Mouse (Mus musculus): Measurements from ENCODE around the gene Masp2. TPM values are rescaled to one million over a fixed set of nuclear protein-coding genes. Genes with fewer than 3 reads are reported as not detected.

The Masp2 gene
- polyA plus RNA-seq, 1 experiment from 2014 or later: 0.16 TPM

DNA sequence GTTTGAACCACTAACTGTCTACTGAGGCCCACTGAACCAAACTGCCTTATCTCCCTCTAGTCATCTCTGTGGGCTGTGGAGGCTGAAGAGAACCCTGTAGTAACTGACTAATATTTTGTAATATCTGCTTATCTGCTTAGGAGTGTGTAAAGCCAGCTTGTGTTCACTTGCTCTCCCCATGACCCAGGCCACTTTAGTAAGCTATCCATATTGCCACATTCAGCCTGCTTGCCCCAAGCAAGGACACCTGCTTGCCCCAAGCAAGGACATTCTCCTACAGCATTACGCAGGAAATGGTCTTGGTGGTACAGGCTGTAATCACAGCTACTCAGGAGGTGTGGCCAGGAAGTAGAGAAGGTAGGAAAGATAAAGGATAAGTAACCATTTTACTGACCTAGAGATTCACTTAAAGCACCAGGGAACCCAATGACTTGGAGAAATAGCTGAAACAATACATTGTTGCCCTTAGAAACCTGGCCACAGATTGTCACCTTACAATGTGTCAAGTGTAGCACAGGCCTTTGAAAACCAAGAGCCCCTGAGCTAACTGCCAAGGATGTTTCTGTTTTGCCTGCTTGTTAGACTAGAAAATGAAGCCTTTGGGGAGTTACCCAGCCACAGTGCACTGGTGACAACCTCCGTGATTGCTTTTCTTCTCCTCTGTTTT is 31.2 kb downstream of the Masp2 start:
- Histone ChIP-seq H3K9ac (ENCODE audit: low read length) (no peak overlapping the region), H3K27ac (replicated peaks; ENCODE audit: low read depth, low read length) (no peak overlapping the region), H3K4me3 (ENCODE audit: low read depth, low read length) (no peak overlapping the region), H3K9me3 (ENCODE audit: control insufficient read depth, low read length) (no peaks in the 10 kb centered on the region), H3K4me1 (ENCODE audit: control insufficient read depth, insufficient read depth, low read length) (no peaks in the 10 kb centered on the region), H3K36me3 (ENCODE audit: control insufficient read depth, insufficient read depth, low read length) (no peaks in the 10 kb centered on the region), H3K4me2 (ENCODE audit: low read depth, severe bottlenecking) (no peak overlapping the region), H3K27me3 (ENCODE audit: control insufficient read depth, insufficient read depth, low read length) (no peaks in the 10 kb centered on the region)
- no peak for DNase-seq (ENCODE audit: low spot score)
- no peak for ATAC-seq (ENCODE audit: insufficient number of reproducible peaks, low FRiP score, low TSS enrichment, low read depth)
- 69% methylated on average over 2 of the region's 2 CpGs for WGBS

DNA sequence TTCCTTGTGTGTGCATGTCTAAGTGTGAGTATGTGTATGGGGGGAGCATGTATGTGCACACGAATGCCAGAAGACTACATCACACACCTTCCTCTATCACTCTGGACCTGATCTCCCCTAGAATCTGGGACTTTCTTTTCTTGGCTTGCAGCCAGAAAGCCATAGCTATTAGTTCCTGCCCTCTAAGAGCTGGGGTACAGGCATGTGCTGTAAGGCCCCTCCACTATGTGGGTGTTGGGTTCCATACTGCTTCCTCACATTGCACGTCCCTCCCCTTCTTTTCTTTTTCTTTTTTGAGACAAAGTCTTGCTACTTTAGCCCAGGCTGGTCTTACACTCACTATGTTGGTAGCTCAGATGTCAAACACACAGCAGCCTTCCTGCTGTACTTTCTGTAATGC is 33.0 kb downstream of the Masp2 start:
- Histone ChIP-seq H3K9ac (ENCODE audit: low read length) (no peak overlapping the region), H3K9me3 (ENCODE audit: control insufficient read depth, low read length) (no peaks in the 10 kb centered on the region), H3K4me2 (ENCODE audit: low read depth, severe bottlenecking) (no peak overlapping the region), H3K4me1 (ENCODE audit: control insufficient read depth, insufficient read depth, low read length) (no peaks in the 10 kb centered on the region), H3K36me3 (ENCODE audit: control insufficient read depth, insufficient read depth, low read length) (no peaks in the 10 kb centered on the region), H3K27me3 (ENCODE audit: control insufficient read depth, insufficient read depth, low read length) (no peaks in the 10 kb centered on the region), H3K27ac (replicated peaks; ENCODE audit: low read depth, low read length) (no peak overlapping the region), H3K4me3 (ENCODE audit: low read depth, low read length) (no peak overlapping the region)
- DNase-seq (ENCODE audit: low spot score) (no peak), ATAC-seq (ENCODE audit: insufficient number of reproducible peaks, low FRiP score, low TSS enrichment, low read depth) (no peak)
- 85% methylated on average over 2 of the region's 2 CpGs for WGBS

- 51% methylated on average over 9 of the region's 9 CpGs for WGBS
- no peak overlapping the region for H3K27ac ChIP-seq (replicated peaks; ENCODE audit: low read depth, low read length)
- H3K27me3 ChIP-seq (ENCODE audit: control insufficient read depth, insufficient read depth, low read length): no peaks in the 10 kb centered on the region
- H3K36me3 ChIP-seq (ENCODE audit: control insufficient read depth, insufficient read depth, low read length): no peaks in the 10 kb centered on the region
- no peak overlapping the region for H3K9ac ChIP-seq (ENCODE audit: low read length)
- H3K4me2 ChIP-seq (ENCODE audit: low read depth, severe bottlenecking): no peak overlapping the region
- H3K4me1 ChIP-seq (ENCODE audit: control insufficient read depth, insufficient read depth, low read length): no peaks in the 10 kb centered on the region
- no peaks in the 10 kb centered on the region for H3K9me3 ChIP-seq (ENCODE audit: control insufficient read depth, low read length)
- H3K4me3 ChIP-seq (ENCODE audit: low read depth, low read length): no peak overlapping the region
- ATAC-seq (ENCODE audit: insufficient number of reproducible peaks, low FRiP score, low TSS enrichment, low read depth): no peak
- no peak for DNase-seq (ENCODE audit: low spot score)
Observed at GRCm38 (mm10) chr4:148638302-148638701, 35.9 kb downstream of the Masp2 start.

DNA sequence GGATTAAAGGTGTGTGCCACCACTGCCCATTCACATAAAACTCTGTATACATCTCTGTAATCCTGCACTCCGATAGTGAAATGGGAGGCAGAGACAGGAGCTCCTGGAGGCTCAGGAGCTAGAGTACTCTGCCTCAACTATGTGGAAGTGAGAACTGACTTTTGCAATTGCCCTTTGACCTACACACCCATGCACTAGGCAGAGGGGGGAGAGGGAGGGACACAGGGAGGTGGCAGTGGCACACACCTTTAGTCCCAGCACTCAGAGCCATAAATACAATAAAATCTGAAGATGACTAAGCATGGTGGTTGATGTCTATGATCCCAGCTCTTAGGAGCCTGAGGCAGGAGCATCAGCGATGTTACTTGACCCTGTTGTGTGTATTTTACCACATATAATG is 37.1 kb downstream of the Masp2 start:
- Histone ChIP-seq H3K27ac (replicated peaks; ENCODE audit: low read depth, low read length) (no peak overlapping the region), H3K9me3 (ENCODE audit: control insufficient read depth, low read length) (no peaks in the 10 kb centered on the region), H3K27me3 (ENCODE audit: control insufficient read depth, insufficient read depth, low read length) (no peaks in the 10 kb centered on the region), H3K4me3 (ENCODE audit: low read depth, low read length) (no peak overlapping the region), H3K36me3 (ENCODE audit: control insufficient read depth, insufficient read depth, low read length) (no peaks in the 10 kb centered on the region), H3K9ac (ENCODE audit: low read length) (no peak overlapping the region), H3K4me1 (ENCODE audit: control insufficient read depth, insufficient read depth, low read length) (no peaks in the 10 kb centered on the region), H3K4me2 (ENCODE audit: low read depth, severe bottlenecking) (no peak overlapping the region)
- ATAC-seq (ENCODE audit: insufficient number of reproducible peaks, low FRiP score, low TSS enrichment, low read depth) (no peak), DNase-seq (ENCODE audit: low spot score) (no peak)
- WGBS: 82% methylated on average over 2 of the region's 2 CpGs

GRCm38 (mm10) chr4:148641121-148641520 is 38.8 kb downstream of the Masp2 start:
- H3K4me3 ChIP-seq (ENCODE audit: low read depth, low read length): no peak overlapping the region
- WGBS: 81% methylated on average over 5 of the region's 5 CpGs
- no peak for DNase-seq (ENCODE audit: low spot score)
- H3K9ac ChIP-seq (ENCODE audit: low read length): no peak overlapping the region
- H3K36me3 ChIP-seq (ENCODE audit: control insufficient read depth, insufficient read depth, low read length): no peaks in the 10 kb centered on the region
- no peak for ATAC-seq (ENCODE audit: insufficient number of reproducible peaks, low FRiP score, low TSS enrichment, low read depth)
- no peak overlapping the region for H3K4me2 ChIP-seq (ENCODE audit: low read depth, severe bottlenecking)
- no peaks in the 10 kb centered on the region for H3K27me3 ChIP-seq (ENCODE audit: control insufficient read depth, insufficient read depth, low read length)
- H3K9me3 ChIP-seq (ENCODE audit: control insufficient read depth, low read length): no peaks in the 10 kb centered on the region
- no peak overlapping the region for H3K27ac ChIP-seq (replicated peaks; ENCODE audit: low read depth, low read length)
- no peaks in the 10 kb centered on the region for H3K4me1 ChIP-seq (ENCODE audit: control insufficient read depth, insufficient read depth, low read length)

DNA sequence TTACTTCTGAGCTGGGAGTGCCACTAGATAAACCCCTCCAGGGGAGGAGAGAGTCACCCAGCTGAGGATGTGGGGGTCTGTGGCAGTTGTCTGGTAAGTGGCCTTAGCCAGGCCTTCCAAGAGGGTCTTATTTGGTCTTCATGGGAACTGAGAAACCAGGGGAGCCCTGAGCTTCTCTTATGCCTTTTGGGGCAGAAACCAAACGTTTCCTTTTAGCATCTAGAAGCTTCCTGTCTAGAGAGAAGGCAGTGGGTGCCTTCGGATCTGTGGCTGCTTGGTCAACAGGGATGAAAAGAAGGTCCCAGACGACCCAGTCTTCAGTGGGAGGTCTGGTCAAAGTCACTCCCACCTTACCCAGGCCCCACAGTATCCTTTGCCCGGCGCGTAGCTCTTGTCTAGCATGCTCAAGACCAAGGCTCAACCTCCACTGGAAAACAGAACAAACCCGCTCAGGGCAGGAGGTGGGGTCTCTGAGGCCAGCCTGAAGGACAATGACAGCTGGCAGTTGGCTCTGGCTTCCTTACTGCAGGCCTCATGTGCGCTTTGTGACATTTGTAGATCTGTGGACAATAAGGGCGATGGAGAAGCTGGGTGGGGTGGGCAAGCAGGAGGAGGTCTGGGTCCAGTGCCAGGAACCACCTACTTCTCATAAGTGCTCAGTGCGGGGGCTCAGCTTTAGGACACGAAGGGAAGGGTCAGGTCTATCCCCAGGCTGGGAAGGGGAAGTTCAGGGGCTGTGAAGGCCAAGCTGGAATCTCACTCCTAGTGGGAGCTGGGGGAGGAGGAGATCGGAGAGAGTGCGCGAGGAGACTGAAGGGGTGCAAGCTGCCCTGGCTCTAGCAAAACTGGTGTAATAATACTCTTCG is 41.2 kb downstream of the Masp2 start, which contains the start of gene Gm572:
Gm572 (plus strand) TSS at position 27 of the 866 bp plus-strand sequence.
- H3K4me3 ChIP-seq (ENCODE audit: low read depth, low read length): no peak within 1 kb of the TSS
- no peak for DNase-seq (ENCODE audit: low spot score)

DNA sequence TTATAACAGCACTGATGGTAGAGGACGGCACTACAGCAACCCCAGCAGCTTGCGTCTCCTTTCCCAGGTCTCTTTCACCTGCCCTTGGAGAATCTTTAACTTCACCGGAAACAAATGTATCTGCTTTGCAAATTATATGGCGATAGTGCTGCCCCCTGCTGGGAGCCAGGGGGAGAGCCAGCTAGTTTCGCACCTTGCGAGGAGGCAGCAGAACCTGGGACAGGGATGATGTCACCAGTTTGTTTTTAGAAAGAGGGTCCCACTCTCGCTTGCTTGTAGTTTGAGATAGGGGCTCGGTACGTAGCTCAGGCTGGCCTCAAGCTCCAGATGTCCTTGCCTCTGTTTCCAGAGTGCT is 41.8 kb downstream of the Masp2 start:
- Histone ChIP-seq H3K9ac (ENCODE audit: low read length) (no peak overlapping the region), H3K9me3 (ENCODE audit: control insufficient read depth, low read length) (no peaks in the 10 kb centered on the region), H3K27ac (replicated peaks; ENCODE audit: low read depth, low read length) (no peak overlapping the region), H3K36me3 (ENCODE audit: control insufficient read depth, insufficient read depth, low read length) (no peaks in the 10 kb centered on the region), H3K4me3 (ENCODE audit: low read depth, low read length) (no peak overlapping the region), H3K4me2 (ENCODE audit: low read depth, severe bottlenecking) (no peak overlapping the region), H3K4me1 (ENCODE audit: control insufficient read depth, insufficient read depth, low read length) (no peaks in the 10 kb centered on the region), H3K27me3 (ENCODE audit: control insufficient read depth, insufficient read depth, low read length) (no peaks in the 10 kb centered on the region)
- 4% methylated on average over 9 of the region's 9 CpGs for WGBS
- no peak; the same call in 1 of the 2 replicates for ATAC-seq (ENCODE audit: insufficient number of reproducible peaks, low FRiP score, low TSS enrichment, low read depth)
- DNase-seq (ENCODE audit: low spot score): peak; percentile 85

More for the DNA sequence above, 41.2 kb downstream of the Masp2 start, which contains the start of gene Gm572:
- ATAC-seq (ENCODE audit: insufficient number of reproducible peaks, low FRiP score, low TSS enrichment, low read depth): no peak
- H3K9ac ChIP-seq (ENCODE audit: low read length): no peak within 1 kb of the TSS
- no peaks in the 10 kb centered on the region for H3K36me3 ChIP-seq (ENCODE audit: control insufficient read depth, insufficient read depth, low read length)
- H3K9me3 ChIP-seq (ENCODE audit: control insufficient read depth, low read length): no peaks in the 10 kb centered on the region
- no peak within 1 kb of the TSS for H3K4me2 ChIP-seq (ENCODE audit: low read depth, severe bottlenecking)
- H3K27me3 ChIP-seq (ENCODE audit: control insufficient read depth, insufficient read depth, low read length): no peaks in the 10 kb centered on the region
- 62% methylated on average over 15 of the region's 15 CpGs for WGBS
- no peak within 1 kb of the TSS for H3K27ac ChIP-seq (replicated peaks; ENCODE audit: low read depth, low read length)
- H3K4me1 ChIP-seq (ENCODE audit: control insufficient read depth, insufficient read depth, low read length): no peaks in the 10 kb centered on the region

DNA sequence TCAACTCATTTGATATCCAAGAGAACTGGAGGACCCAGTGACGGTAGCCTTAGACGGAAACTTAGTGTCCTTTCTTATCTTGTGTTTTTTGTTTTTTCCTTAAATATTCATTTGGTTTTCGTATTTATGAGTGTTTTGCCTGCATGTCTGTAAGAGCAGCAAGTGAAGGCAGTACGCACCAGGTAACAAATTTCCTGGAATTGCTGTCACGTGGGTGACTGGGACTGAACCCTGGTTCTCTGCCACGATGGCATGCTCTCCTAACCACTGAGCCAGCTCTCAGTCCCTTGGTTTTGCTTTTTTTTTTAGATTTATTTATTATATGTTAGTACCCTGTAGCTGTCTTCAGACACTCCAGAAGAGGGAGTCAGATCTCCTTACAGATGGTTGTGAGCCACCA is 42.6 kb downstream of the Masp2 start:
- no peak overlapping the region for H3K27ac ChIP-seq (replicated peaks; ENCODE audit: low read depth, low read length)
- no peak overlapping the region for H3K4me3 ChIP-seq (ENCODE audit: low read depth, low read length)
- ATAC-seq (ENCODE audit: insufficient number of reproducible peaks, low FRiP score, low TSS enrichment, low read depth) (no peak), DNase-seq (ENCODE audit: low spot score) (no peak)
- H3K27me3 ChIP-seq (ENCODE audit: control insufficient read depth, insufficient read depth, low read length): no peaks in the 10 kb centered on the region
- H3K4me2 ChIP-seq (ENCODE audit: low read depth, severe bottlenecking): no peak overlapping the region
- no peaks in the 10 kb centered on the region for H3K9me3 ChIP-seq (ENCODE audit: control insufficient read depth, low read length)
- H3K4me1 ChIP-seq (ENCODE audit: control insufficient read depth, insufficient read depth, low read length): no peaks in the 10 kb centered on the region
- H3K9ac ChIP-seq (ENCODE audit: low read length): no peak overlapping the region
- 85% methylated on average over 6 of the region's 6 CpGs for WGBS
- H3K36me3 ChIP-seq (ENCODE audit: control insufficient read depth, insufficient read depth, low read length): no peaks in the 10 kb centered on the region
